Mouse (Mus musculus) heart, embryonic 14.5 days (tissue): ENCODE measurements at regions not wholly inside any gene's neighbourhood (a gene's known extent, or its start where the extent isn't known, plus 50 kb on each side); places are given as distances from the start of the nearest gene placed in this dataset.

Experiments used
- ATAC-seq: fragments of 200-750 bp; cut with Nextera tagmentation; 2 replicates; pipeline ENCODE4 v1.8.0; 2017; ENCODE audit warnings: low read depth, moderate TSS enrichment; ENCODE audit not compliant: insufficient number of reproducible peaks, insufficient read depth, low FRiP score
- H3K27ac ChIP-seq, 2 experiments: fragments of 200-500 bp in 1 of 2; fragments of 300-500 bp in 1 of 2; sonication (generic) in 1 of 2; replicated peaks in 1 of 2; 2 replicates each; pipeline ENCODE4 v1.5.1; 2012 to 2014; ENCODE audit warnings: low read depth in 2 of 2, low read length in 2 of 2, control low read depth in 1 of 2, mild to moderate bottlenecking in 1 of 2, mixed read lengths in 1 of 2; ENCODE audit not compliant: control insufficient read depth in 1 of 2, insufficient read depth in 1 of 2
- H3K27me3 ChIP-seq: fragments of 300-500 bp; sonication (generic); 2 replicates; pipeline ENCODE4 v1.6.1; 2014; ENCODE audit warnings: mild to moderate bottlenecking, low read length, control low read depth; ENCODE audit not compliant: control insufficient read depth, insufficient read depth
- H3K36me3 ChIP-seq: fragments of 300-500 bp; sonication (generic); 2 replicates; pipeline ENCODE4 v1.6.1; 2014; ENCODE audit warnings: mild to moderate bottlenecking, control low read depth, low read length, mixed read lengths; ENCODE audit not compliant: control insufficient read depth, insufficient read depth
- H3K4me1 ChIP-seq, 2 experiments: fragments of 200-500 bp in 1 of 2; fragments of 300-500 bp in 1 of 2; sonication (generic) in 1 of 2; 2 replicates each; pipeline ENCODE4 v1.6.1; 2012 to 2014; ENCODE audit warnings: low read length in 2 of 2, control low read depth in 1 of 2, mixed read lengths in 1 of 2; ENCODE audit not compliant: control insufficient read depth in 2 of 2, insufficient read depth in 2 of 2
- H3K4me2 ChIP-seq: fragments of 300-500 bp; sonication (generic); 2 replicates; pipeline ENCODE4 v1.6.1; 2014; ENCODE audit warnings: mild to moderate bottlenecking, low read length
- H3K4me3 ChIP-seq, 2 experiments: fragments of 200-500 bp in 1 of 2; fragments of 300-500 bp in 1 of 2; sonication (generic) in 1 of 2; 2 replicates each; pipeline ENCODE4 v1.5.1; 2012 to 2014; ENCODE audit warnings: low read length in 2 of 2, mild to moderate bottlenecking in 2 of 2, control low read depth in 1 of 2, low read depth in 1 of 2, moderate library complexity in 1 of 2; ENCODE audit not compliant: control insufficient read depth in 1 of 2, insufficient read depth in 1 of 2
- H3K9ac ChIP-seq: fragments of 300-500 bp; sonication (generic); 2 replicates; pipeline ENCODE4 v1.6.1; 2014; ENCODE audit warnings: mild to moderate bottlenecking, low read length
- H3K9me3 ChIP-seq: fragments of 300-500 bp; sonication (generic); 2 replicates; pipeline ENCODE4 v1.6.1; 2016; ENCODE audit warnings: low read length, control low read depth; ENCODE audit not compliant: control insufficient read depth
- WGBS: fragments of 180-500 bp; shearing (Covaris S2); extraction: QIAGEN DNeasy Blood & Tissue Kit; methylation state at CpG from one replicate; pipeline ENCODE4 v1.1.7; 2014; 5-methylcytosine and 5-hydroxymethylcytosine counted together

GRCm38 (mm10) chr12:12195066-12195465 lies 66.9 kb upstream of the Fam49a start:
- Histone ChIP-seq H3K4me2 (no peak overlapping the region), H3K4me3 (no peak overlapping the region), H3K36me3 (no peaks in the 10 kb centered on the region), H3K9ac (no peak overlapping the region), H3K27ac (no peak overlapping the region), H3K27me3 (no peaks in the 10 kb centered on the region), H3K9me3 (no peaks in the 10 kb centered on the region), H3K4me1 (no peaks in the 10 kb centered on the region)
- 68% methylated on average over 1 of the region's 1 CpGs for WGBS
- ATAC-seq: no peak

GRCm38 (mm10) chr12:12196627-12197026 lies 65.3 kb upstream of the Fam49a start:
- Histone ChIP-seq H3K4me3 (no peak overlapping the region), H3K36me3 (no peaks in the 10 kb centered on the region), H3K27ac (no peak overlapping the region), H3K4me1 (no peaks in the 10 kb centered on the region), H3K4me2 (no peak overlapping the region), H3K9ac (no peak overlapping the region), H3K27me3 (no peaks in the 10 kb centered on the region), H3K9me3 (no peaks in the 10 kb centered on the region)
- no peak for ATAC-seq
- WGBS: 84% methylated on average over 3 of the region's 3 CpGs

DNA sequence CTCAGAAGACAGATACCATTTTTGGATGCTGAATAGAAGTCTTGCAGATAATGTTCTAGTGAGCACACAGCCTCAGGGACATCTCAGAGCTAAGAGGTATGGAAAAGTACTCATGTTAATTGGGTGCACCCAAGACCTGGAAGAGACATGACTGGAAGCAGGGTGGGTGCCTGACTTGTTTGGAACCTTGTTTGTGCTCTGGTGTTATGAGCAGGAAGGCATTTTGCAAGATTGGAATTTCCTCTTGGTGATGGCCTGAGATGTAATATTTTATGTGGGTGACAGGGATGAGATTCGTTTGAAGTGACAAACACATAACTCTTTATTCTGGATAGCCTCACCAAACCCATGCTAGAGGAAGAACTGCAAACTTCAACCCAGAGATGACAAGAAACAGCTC lies 53.7 kb upstream of the Fam49a start:
- no peak overlapping the region for H3K27ac ChIP-seq
- no peaks in the 10 kb centered on the region for H3K36me3 ChIP-seq
- no peaks in the 10 kb centered on the region for H3K4me1 ChIP-seq
- 51% methylated on average over 1 of the region's 1 CpGs for WGBS
- H3K4me2 ChIP-seq: no peak overlapping the region
- H3K4me3 ChIP-seq: no peak overlapping the region
- no peak for ATAC-seq
- H3K9ac ChIP-seq: no peak overlapping the region
- no peaks in the 10 kb centered on the region for H3K9me3 ChIP-seq
- H3K27me3 ChIP-seq: no peaks in the 10 kb centered on the region
